Mouse (Mus musculus) heart, adult 2 months (tissue): Measurements from ENCODE around the gene Ccl1.

Experiments used
- CTCF ChIP-seq: fragments of 200-600 bp; IDR thresholded peaks from 2 replicates; pipeline ENCODE4 v1.8.1; 2022; ENCODE audit warnings: antibody characterized with exemption, mild to moderate bottlenecking, moderate library complexity
- POLR2A ChIP-seq: fragments of 200-500 bp; IDR thresholded peaks from 2 replicates; pipeline ENCODE4 v1.6.1; 2011; ENCODE audit warnings: mild to moderate bottlenecking, low read depth, low read length, control low read depth; ENCODE audit not compliant: insufficient read depth

- TF ChIP-seq CTCF (no peak), POLR2A (no peak)
These were observed 111.7 kb downstream of the Ccl1 start for GRCm38 (mm10) chr11:82193826-82194225.
